In genomic region chr14:105377770-105378169, GRCm38 (mm10) we compare ENCODE assay signal across 8 mouse cellular contexts.
A peak's percentile ranks its signal among the peaks of the same experiment; 100 is the strongest.
DNase-seq lines count a peak whose midpoint lies in the region; ATAC-seq and TF ChIP-seq lines count a peak whose summit lies in the region.

No protein-coding gene starts in this region.

- DNase-seq in midbrain, postnatal 0 days (ENCODE audit: low spot score) = peak; percentile 20
- no peak for DNase-seq in midbrain, embryonic 14.5 days
- peak; percentile 60 to 65 for DNase-seq in heart, postnatal 10 days
- no peak for DNase-seq in adrenal gland, postnatal 36 days
- DNase-seq in layer of hippocampus, postnatal 25 days (ENCODE audit: extremely low spot score in 1 of 2, low spot score in 1 of 2) = no peak

- intact Hi-C loops in heart, postnatal 10 days (cut with DNase I) = no loop called here

- no peak overlapping the region for H3K4me3 ChIP-seq in forebrain, embryonic 13.5 days
- H3K4me3 ChIP-seq in forebrain, embryonic 12.5 days (replicated peaks) = no peak overlapping the region
- no peak overlapping the region for H3K4me3 ChIP-seq in midbrain, postnatal 0 days (ENCODE audit: low read depth, low read length)
- no peak overlapping the region for H3K4me3 ChIP-seq in midbrain, embryonic 14.5 days (replicated peaks; ENCODE audit: low read depth, low read length)
- no peak overlapping the region for H3K4me3 ChIP-seq in stomach, embryonic 15.5 days (replicated peaks)

- 52% methylated on average over 5 of the region's 5 CpGs for WGBS in forebrain, embryonic 13.5 days
- WGBS in forebrain, embryonic 12.5 days = 47% methylated on average over 5 of the region's 5 CpGs
- WGBS in midbrain, postnatal 0 days = 58% methylated on average over 5 of the region's 5 CpGs
- WGBS in midbrain, embryonic 14.5 days = 57% methylated on average over 5 of the region's 5 CpGs
- WGBS in stomach, embryonic 15.5 days = 23% methylated on average over 5 of the region's 5 CpGs

- no peak overlapping the region for H3K9ac ChIP-seq in forebrain, embryonic 13.5 days
- H3K9ac ChIP-seq in forebrain, embryonic 12.5 days = no peak overlapping the region
- no peak overlapping the region for H3K9ac ChIP-seq in midbrain, postnatal 0 days (replicated peaks; ENCODE audit: low read length, poor library complexity, severe bottlenecking)
- no peak overlapping the region for H3K9ac ChIP-seq in midbrain, embryonic 14.5 days (replicated peaks; ENCODE audit: low read length)
- no peak overlapping the region for H3K9ac ChIP-seq in stomach, embryonic 15.5 days

- H3K36me3 ChIP-seq in forebrain, embryonic 13.5 days (ENCODE audit: poor library complexity, severe bottlenecking) = no peaks in the 10 kb centered on the region
- H3K36me3 ChIP-seq in forebrain, embryonic 12.5 days (replicated peaks) = no peaks in the 10 kb centered on the region
- no peaks in the 10 kb centered on the region for H3K36me3 ChIP-seq in midbrain, postnatal 0 days (ENCODE audit: insufficient read depth, low read length)
- no peaks in the 10 kb centered on the region for H3K36me3 ChIP-seq in midbrain, embryonic 14.5 days (ENCODE audit: control insufficient read depth, insufficient read depth, low read length)
- no peaks in the 10 kb centered on the region for H3K36me3 ChIP-seq in stomach, embryonic 15.5 days

- peak; percentile 74 for ATAC-seq in forebrain, embryonic 13.5 days
- no peak for ATAC-seq in forebrain, embryonic 12.5 days (ENCODE audit: low FRiP score)
- ATAC-seq in midbrain, postnatal 0 days (ENCODE audit: low FRiP score) = no peak
- no peak for ATAC-seq in midbrain, embryonic 14.5 days (ENCODE audit: low FRiP score, low TSS enrichment)
- peak; percentile 66; the same call in 1 of the 2 replicates for ATAC-seq in stomach, embryonic 15.5 days (ENCODE audit: insufficient read depth, low FRiP score, low read depth)

- no peaks in the 10 kb centered on the region for H3K9me3 ChIP-seq in forebrain, embryonic 13.5 days (replicated peaks)
- H3K9me3 ChIP-seq in forebrain, embryonic 12.5 days = no peaks in the 10 kb centered on the region
- H3K9me3 ChIP-seq in midbrain, postnatal 0 days (ENCODE audit: low read length) = no peaks in the 10 kb centered on the region
- no peaks in the 10 kb centered on the region for H3K9me3 ChIP-seq in midbrain, embryonic 14.5 days (ENCODE audit: control insufficient read depth, low read length)
- H3K9me3 ChIP-seq in stomach, embryonic 15.5 days = no peaks in the 10 kb centered on the region

- no peaks in the 10 kb centered on the region for H3K27me3 ChIP-seq in forebrain, embryonic 13.5 days
- no peaks in the 10 kb centered on the region for H3K27me3 ChIP-seq in forebrain, embryonic 12.5 days
- no peaks in the 10 kb centered on the region for H3K27me3 ChIP-seq in midbrain, postnatal 0 days (ENCODE audit: insufficient read depth, low read length)
- H3K27me3 ChIP-seq in midbrain, embryonic 14.5 days (ENCODE audit: control insufficient read depth, insufficient read depth, low read length) = no peaks in the 10 kb centered on the region
- H3K27me3 ChIP-seq in stomach, embryonic 15.5 days (replicated peaks) = no peaks in the 10 kb centered on the region

- H3K4me2 ChIP-seq in forebrain, embryonic 13.5 days = no peak overlapping the region
- no peak overlapping the region for H3K4me2 ChIP-seq in forebrain, embryonic 12.5 days
- no peak overlapping the region for H3K4me2 ChIP-seq in midbrain, postnatal 0 days (ENCODE audit: low read depth, low read length, poor library complexity, severe bottlenecking)
- H3K4me2 ChIP-seq in midbrain, embryonic 14.5 days (ENCODE audit: low read length) = no peak overlapping the region
- H3K4me2 ChIP-seq in stomach, embryonic 15.5 days = no peak overlapping the region

- TF ChIP-seq CTCF in midbrain, postnatal 0 days (IDR thresholded peaks at IDR 0.05) = no peak

- peaks cover 19% of the 10 kb centered on the region for H3K4me1 ChIP-seq in forebrain, embryonic 13.5 days
- H3K4me1 ChIP-seq in forebrain, embryonic 12.5 days = no peaks in the 10 kb centered on the region
- no peaks in the 10 kb centered on the region for H3K4me1 ChIP-seq in midbrain, postnatal 0 days (ENCODE audit: insufficient read depth, low read length)
- H3K4me1 ChIP-seq in midbrain, embryonic 14.5 days (ENCODE audit: control insufficient read depth, insufficient read depth, low read length) = no peaks in the 10 kb centered on the region
- H3K4me1 ChIP-seq in stomach, embryonic 15.5 days = peaks cover 15% of the 10 kb centered on the region

- H3K27ac ChIP-seq in forebrain, embryonic 13.5 days = no peak overlapping the region
- no peak overlapping the region for H3K27ac ChIP-seq in forebrain, embryonic 12.5 days
- no peak overlapping the region for H3K27ac ChIP-seq in midbrain, postnatal 0 days (ENCODE audit: low read depth, low read length)
- no peak overlapping the region for H3K27ac ChIP-seq in midbrain, embryonic 14.5 days (replicated peaks; ENCODE audit: low read depth, low read length)
- H3K27ac ChIP-seq in stomach, embryonic 15.5 days = peak overlapping the region; percentile 44; the same call in 1 of the 2 replicates

Comparison
In these comparisons a context has a peak if more than half of its experiments do, and no peak if none do; other contexts are left out.
1. ATAC-seq: peak in forebrain, embryonic 13.5 days (single experiment) and stomach, embryonic 15.5 days (single experiment); none in forebrain, embryonic 12.5 days (single experiment), midbrain, postnatal 0 days (single experiment) and midbrain, embryonic 14.5 days (single experiment).
2. DNase-seq: peak in midbrain, postnatal 0 days (single experiment) and heart, postnatal 10 days (2 of 2); none in midbrain, embryonic 14.5 days (single experiment), adrenal gland, postnatal 36 days (0 of 2) and layer of hippocampus, postnatal 25 days (0 of 2).